Mouse (Mus musculus) megakaryocyte-erythroid progenitor cell, adult 5-6 weeks (primary cell): ENCODE data around the gene Nmnat2. TPM values are rescaled to one million over a fixed set of nuclear protein-coding genes. Genes with fewer than 3 reads are reported as not detected.
A peak's percentile ranks its signal among the peaks of the same experiment; 100 is the strongest.

Experiments
- ATAC-seq: replicated peaks from 2 replicates; pipeline ENCODE4 v1.8.0; 2016; ENCODE audit warnings: mild to moderate bottlenecking, inconsistent platforms; ENCODE audit not compliant: severe bottlenecking, poor library complexity, low FRiP score, low TSS enrichment
- total RNA-seq, 2 experiments: library from RNA; stranded (forward) in 1 of 2; stranded (reverse) in 1 of 2; fragments of 200-1000, 215-1000 nt in 1 of 2; fragments of >200 nt in 1 of 2; fragmentation: Nextera tagmentation in 1 of 2; gene quantifications; 2 replicates each; pipeline ENCODE4 v1.2.3; 2014 to 2017

Nmnat2 gene
- total RNA-seq, 2 experiments from 2014 or later, result 0.24 to 1.5 TPM

DNA sequence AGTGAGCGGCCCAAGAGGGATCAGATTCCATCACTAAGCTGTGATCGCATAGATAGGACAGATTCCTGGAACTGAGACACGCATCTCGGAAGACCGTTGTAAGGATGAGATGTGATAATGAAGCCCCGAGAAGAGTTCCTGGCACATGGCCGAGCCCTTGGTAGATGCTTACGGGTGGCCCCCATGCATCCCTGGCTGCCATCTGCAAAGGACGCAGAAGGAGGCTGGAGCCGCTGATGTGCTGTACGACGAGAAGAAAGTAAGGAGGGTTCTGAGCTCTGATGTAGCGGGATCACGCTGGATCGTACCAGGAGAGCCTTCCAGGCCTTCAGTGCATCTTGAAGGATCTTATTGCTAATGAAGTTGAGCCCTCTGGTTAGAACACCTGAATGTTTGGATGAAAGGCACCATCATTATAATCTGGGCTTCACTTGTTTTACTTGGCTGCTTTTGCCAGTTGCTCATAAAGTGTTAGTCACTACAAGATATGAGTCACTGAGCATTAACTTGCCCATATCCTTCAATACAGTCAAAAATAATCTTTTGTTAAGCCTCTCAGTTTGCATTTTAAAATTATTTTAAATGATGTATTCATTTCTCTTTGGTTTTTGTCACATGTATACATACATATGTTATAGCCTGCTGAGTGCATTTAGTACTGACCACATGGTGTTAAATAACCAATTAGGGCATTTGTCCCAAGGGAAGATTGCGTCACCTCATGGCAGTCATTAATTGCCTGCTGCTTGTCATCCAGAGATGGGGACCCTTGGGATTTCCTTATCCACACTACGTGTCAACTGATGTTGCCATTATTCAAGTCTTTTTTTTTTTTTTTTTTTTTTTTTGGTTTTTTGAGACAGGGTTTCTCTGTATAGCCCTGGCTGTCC lies 147.7 kb downstream of the Nmnat2 start:
- no peak for ATAC-seq

DNA sequence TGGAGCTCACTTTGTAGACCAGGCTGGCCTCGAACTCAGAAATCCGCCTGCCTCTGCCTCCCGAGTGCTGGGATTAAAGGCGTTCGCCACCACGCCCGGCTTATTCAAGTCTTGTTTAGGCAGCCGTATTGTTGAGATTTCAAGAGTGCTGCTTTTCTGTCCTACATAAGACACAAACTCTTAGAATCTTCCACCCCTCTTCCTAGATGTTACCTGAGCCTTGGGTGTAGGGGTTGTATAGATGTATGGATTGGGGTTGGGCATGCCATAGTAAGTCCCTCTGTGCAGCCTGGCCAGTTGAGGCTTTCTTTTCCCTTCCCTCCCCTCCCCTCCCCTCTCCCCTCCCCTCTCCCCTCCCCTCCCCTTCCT lies 148.4 kb downstream of the Nmnat2 start:
- ATAC-seq, result no peak

DNA sequence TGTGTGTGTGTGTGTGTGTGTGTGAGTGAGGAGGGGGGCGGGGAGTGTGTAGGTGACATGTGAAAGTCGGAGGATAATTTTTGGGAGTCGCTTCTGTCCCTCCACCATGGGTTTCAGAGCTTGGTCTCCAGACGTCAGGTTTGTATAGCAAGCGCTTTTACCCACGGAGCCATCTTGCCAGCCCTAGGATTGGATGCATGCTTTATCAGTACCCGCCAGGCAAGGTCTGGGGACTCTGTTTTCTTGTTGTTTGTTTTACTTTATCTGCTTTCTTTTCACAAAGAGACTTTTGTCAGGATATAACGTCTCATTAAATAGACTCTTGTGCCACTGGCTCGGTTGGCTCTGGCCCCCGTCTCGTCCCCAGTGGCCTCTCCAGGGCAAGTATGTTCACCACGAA lies 150.0 kb downstream of the Nmnat2 start:
- ATAC-seq, result peak; percentile 86

DNA sequence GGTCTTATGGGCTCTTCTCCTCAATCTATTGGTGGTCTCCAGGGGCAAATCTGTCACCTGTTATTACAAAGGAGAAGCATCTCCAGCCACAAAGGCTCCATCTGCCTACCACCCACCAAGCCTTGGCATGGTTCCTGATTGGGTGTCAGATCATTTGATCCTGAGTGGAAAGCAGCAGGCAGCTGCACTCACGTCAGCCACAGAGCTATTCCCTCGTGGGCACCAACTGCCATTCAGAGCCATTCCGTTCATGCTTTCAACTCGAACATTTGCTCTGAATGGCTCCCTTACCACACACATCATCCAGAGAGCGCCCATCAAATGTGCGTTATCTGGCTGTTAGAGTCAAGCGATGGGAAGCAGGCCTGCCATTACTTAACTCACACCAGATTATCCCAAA lies 153.1 kb downstream of the Nmnat2 start:
- ATAC-seq, result no peak

DNA sequence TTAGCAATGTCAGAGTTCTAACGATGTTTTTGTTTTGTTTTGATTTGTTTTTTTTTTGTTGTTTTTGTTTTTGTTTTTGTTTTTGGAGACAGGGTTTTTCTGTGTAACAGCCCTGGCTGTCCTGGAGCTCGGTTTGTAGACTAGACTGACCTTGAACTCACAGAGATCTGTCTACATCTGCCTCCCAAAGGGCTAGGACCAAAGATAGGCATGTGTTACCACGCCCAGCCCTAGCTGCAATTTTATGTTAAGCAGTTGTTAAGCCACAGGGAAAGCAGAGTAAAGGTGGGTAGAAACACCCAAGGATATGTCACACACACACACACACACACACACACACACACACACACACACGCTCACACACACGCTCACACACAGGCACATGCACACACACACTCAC lies 154.6 kb downstream of the Nmnat2 start:
- no peak for ATAC-seq

DNA sequence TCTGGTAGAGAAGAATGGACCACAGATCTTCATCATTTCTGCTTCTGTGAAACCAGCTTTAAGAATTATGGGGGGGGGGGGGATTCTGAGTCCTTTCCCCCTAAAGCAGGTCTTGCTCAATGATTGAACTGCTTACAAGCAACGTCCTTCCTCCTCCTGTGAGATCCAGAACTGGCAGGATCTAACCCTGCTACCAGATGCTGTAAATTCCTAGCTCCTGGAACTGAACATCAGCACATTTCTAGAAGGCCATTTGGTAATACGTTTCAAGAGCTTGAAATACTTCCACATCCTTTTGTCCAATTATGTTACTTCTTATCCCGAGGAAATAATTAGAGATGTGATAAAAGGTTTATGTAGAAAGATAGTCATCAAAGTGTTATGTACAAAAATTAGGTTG lies 155.0 kb downstream of the Nmnat2 start:
- no peak for ATAC-seq

DNA sequence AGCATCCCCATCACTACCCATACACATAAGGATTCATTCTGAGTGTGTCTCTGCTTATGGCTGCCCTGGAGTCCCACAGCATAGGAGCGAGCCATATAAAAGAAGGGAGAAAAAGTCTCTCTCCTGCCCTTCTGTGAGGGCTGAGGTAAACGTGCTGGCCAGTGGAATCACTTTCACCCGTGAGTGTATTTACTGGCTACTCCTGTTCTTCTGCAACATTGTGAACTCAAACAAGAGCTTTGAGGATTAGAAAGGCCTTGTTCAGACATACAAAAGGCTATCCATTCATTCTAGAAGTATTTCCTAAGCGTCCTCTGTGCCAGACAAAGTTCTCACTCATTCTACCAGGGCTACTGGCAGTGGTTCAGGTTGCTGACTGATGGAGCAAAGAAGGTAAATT lies 156.8 kb downstream of the Nmnat2 start:
- ATAC-seq, result no peak

DNA sequence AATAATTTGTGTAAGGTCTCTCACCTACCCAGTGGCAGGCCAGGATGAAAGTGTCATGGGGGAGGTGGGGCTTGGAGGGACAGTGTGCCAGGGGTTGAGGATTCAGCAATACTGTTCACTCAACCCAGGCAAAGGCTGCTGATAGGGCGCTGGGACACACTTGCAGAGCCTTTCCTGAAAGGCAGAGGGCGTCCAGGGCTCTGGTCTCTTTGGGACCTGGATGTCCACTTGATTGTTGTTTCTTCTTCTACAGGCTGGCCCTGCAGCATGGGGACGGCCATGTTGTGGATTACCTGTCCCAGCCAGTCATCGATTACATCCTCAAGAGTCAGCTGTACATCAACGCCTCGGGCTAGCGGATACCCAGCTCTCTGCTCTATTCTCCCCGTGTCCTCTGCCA lies 160.5 kb downstream of the Nmnat2 start:
- ATAC-seq, result peak; percentile 60; the same call in 1 of the 2 replicates

DNA sequence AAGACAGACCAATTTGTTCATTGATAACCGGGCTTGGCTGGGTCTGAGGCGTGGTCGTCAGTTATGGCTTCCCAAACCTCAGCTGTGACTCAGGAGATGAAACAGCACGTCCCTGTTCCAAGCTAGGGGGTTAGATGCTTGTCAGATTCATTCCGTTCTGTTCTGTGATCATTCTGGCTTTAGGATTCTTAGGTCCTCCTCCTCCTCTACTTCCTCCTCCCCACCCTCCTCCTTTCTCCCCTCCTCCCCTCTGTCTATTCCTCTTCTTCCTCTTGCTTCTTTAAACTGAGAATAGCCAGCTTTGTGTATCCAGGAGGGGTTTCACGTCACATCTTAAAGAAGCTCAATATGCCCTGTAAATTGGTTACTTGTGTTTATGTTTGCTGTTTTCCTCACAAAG lies 165.8 kb downstream of the Nmnat2 start:
- ATAC-seq, result peak; percentile 29; the same call in 1 of the 2 replicates

DNA sequence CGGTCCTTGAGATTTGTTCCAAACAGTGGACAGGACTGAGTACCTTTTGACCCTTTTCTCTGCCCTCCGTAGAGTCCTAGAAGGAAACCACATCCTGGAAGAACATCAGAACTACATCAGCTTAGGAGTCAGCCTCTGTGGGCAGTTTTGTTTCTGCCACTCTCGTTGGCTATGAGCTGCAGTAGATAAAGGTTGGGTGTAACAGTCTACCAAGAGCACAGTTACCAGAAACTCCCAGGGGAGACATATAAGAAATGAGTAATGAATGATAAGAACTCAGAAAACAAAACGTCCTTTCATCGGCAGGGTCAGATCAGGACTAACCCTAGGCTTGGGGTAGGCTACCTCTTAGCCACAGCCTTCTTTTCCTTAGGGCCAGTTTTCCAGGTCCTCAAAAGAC lies 166.5 kb downstream of the Nmnat2 start:
- peak; percentile 70 for ATAC-seq

DNA sequence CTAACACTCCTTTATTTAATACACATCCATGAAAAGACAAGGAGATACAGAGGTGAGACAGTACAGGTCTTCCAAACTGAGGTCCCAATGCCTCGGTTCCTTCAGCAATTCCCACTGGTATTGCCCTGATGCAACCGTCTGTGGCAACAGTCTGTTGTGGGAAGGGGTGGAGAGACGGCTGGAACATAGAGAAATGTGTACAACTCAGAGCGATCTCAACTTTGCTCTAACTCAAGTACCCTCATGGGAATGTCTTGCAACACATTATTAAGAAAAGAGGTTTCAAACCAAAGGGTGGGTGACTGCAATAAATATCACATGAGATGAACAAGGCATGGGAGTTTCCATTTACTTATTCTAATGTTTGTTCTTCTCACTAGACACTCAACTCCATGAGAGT lies 168.0 kb downstream of the Nmnat2 start:
- ATAC-seq, result no peak

DNA sequence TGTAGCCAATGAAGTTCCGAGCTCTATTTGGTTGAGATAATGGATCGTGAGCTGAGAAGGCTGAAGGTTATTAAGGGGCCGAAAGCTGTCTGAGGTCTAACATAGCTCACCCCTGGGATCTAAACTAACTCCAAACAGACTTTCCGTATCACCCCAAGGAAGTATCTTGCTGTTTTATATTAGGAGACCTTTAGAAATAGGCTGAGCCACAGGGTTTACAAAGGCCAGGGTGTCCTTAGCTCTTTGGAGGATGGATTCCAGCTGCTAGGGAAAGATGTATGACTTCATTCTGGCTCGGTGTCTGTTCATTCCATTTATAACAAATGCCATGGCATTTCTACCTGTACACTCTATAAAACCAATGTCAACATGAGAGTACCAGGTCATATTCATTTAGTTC lies 169.7 kb downstream of the Nmnat2 start:
- no peak for ATAC-seq

DNA sequence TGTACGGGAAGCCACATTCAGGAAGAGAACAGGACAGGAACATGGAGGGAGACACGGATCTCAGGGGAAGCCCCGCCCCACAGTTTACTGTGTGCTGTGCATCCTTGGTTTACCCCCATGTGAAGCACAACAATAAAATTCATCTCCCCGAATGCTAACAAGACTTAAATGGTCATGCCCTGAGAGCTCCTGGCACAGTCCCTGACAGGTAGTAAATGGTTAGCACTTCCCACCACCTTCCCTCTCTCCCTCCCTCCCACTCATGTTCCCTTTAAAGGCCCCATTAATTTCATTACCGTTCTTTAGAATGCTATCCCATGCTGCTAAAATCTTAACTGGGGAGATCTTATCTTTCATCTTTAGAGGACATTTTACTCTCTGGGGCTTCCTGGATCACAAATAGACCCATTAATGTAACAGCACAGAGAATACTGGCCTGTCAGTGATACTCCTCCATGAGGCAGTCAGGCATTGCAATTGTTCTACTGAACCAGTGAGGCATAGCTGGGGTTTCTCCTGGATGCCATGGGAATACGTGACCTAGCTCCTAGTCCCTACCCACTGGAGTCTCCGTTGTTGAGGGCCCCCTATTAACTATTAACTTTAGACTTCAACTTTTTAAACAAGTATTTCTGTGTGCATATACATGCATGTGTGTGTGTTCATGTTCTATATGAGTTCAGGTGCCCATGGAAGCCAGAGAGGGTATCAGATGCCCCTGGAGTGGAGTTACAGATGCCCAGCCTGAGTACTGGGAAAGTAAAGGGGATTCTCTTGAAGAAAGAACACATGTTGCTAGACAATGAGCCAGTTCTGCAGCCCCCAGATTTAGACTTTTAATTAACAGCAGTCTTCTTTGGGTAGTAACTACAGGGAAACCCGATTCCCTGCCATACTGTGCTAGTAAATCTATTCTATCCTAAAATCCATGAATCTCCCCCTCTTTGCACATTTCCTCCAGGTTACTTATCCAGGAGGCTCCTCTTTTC lies 170.8 kb downstream of the Nmnat2 start:
- no peak for ATAC-seq

DNA sequence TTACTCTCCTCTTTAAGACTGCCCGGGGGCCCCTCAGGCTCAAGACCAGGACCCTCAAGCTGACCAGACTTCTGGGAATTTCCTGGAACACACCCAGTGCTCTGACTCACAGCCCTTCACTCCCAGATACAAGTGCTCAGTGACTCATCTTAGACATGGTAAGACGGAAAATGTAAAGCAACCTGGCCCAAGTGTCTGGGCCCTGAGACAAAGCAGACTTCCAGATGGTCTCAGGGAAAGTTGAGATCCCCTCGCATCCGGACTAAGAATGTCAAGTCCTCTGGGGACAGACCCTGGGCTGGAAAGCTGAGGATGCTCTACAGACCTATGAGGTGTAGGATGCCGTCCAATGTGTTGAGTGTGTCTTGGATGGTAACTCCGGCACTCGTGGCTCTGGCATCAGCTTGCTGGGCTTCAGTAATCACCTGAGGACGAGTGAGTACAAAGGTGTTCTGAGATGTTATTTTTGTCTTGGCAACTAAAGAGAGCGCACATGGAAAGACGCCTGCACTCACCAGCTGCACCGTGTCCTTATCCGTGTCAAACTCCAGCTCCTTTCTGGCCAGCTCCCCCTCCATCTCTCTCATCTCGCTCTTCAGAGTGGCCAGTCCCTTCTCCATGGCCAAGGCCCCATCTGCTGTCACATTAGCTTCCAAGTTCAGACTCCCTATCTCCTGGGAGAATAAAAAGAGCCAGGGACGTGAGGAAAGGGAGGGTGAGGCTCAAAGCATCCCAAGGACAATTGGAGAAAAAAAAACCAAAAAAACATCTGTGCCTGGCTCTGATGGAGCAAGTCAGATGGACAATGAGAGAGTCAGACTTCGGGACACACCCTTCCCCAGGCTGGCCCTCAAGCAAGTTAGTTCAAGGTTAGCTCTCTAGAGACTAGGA lies 171.9 kb downstream of the Nmnat2 start:
- no peak for ATAC-seq

DNA sequence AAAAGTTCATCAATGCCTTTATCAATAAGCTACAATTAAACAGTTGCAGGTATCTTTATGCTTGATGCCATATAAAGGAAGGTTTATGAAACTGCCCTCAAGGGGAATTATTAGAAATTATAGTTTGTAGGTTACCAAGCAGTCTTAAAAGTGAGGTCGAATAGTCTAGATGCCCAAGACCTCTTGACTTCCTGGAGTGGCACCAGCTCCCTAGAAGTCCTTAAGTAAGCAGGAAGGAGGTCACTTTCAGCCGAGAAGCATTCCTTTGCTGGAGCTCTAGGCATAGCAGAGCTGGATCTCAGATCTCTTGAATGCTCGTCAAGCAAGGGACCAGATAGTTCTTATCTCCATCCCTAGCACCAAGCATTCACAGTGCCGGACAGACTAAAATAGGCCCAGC lies 172.8 kb downstream of the Nmnat2 start:
- ATAC-seq, result no peak

DNA sequence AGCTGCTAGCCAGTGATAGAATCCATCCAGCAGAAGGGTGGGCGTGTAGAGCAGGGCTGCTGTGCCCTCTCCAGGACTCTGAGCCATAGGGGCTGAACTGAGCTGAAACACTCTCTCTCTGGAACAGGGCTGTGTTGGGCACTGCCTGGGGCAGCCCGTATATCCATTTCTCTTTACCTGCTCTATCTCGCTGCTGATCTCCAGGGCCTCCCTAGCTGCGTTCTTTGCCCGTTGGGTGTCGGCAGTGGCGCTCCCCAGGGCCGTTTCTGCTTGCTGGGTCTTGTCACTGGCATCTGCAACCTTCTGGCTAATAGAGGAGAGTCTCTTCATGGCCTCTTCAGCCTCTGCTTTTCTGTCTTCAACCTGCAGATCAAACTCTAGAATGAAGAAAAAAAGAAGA lies 174.0 kb downstream of the Nmnat2 start:
- ATAC-seq, result 0 out of 2 replicates have a peak, but pooled peaks have one; percentile 28

DNA sequence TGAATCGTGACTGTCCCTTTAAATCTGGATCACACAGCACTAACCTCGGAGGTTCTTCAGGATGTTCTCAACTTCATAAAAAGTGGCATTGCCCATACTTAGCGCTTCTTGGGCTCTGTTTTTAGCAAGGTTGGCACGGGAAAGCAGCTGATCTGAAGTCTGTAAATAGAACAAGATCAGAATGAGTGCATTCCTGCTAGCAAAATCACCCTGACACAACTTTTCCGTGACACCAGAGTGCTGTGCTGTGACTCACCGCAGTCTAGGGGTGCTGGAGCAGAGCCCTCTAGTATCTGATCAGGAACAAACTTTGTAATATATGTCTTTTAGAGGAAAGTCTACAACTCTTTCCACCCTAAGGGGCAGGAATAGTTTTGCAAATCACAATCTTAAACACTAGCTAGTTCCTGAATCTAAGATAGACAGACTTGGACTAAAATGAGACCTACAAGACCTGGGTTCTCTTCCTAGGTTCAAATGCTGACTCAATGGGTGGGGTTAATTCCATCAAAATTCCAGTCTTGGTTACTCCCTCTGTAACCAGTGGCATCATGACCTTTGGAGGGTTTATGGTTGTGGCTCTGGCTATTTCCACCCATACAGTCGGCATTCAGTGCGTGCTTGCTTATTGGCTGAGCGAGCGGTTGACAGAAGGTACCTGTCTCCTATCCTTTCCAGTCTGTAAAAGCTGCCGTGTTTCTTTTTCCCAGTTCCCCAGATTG lies 175.4 kb downstream of the Nmnat2 start:
- ATAC-seq, result no peak

DNA sequence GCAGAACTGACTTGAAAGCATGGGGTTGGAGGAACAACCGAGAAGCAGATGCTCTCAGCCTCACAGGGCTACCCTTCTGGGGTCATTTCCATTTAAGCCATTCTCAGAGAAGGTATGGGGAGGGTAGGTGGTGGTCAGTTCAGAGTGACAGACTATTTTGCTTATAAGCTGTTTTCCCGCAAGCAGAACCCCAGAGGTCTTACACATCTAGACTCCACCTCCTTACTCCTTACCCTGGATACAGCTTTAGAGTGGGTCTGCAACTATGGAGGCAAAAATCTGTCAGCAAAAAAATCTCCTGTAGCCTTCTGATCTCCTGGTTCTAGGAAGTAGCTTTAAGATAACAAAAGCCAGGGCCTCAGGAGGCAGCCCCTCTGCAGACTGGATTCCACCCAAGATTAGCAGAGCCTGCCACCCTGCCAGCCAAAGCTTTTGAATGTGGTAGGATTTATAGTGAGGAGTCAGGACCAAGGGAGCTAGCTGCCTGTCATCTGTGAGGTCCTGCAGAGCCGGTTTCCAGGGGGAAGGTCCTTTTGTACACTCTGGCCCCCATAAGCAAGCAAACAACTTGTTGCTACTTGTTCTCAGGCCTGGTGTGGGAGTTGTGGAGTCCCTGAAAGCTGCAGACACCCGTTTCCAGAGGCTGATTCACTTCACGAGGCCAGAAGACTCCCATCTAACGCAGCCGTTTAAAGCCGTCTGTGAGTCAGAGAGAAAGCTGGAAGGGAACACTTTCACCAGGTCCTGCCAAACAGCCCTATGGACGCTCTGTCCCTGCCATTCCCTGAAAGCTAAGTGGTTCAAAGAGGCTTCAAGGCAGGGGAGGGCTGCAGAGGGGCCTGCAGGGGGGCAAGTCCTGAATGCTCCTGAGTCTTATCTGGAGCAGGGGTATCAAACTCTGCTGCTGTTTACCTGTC lies 179.3 kb downstream of the Nmnat2 start:
- ATAC-seq, result no peak
